Mouse (Mus musculus): ENCODE data around the gene Golga4. TPM values are rescaled to one million over a fixed set of nuclear protein-coding genes. Genes with fewer than 3 reads are reported as not detected.

Golga4 gene
- total RNA-seq, 2 experiments from 2014 or later, result 21.8 to 42.6 TPM

DNA sequence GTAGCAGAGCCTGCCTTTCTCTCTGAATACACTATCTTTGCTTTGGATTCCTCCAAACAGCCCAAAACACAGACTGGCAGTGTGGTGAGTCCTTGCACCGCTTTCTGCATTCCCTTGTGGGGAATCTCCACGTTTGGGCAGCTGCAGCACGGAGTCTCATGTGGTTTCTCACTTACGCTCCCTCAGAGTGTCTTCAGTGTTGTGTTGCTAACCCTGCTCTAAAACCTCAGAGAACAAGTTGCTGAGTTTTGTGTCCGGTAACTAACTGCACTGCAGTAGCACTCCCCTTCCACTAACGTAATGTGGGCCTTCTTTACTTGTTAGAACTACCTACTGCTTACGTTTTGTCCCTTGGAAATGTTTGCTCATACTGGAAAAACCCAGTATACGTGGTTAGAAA lies 13.0 kb downstream of the Golga4 start:
- ATAC-seq (replicated peaks; ENCODE audit: low FRiP score, poor library complexity, severe bottlenecking), result no peak

DNA sequence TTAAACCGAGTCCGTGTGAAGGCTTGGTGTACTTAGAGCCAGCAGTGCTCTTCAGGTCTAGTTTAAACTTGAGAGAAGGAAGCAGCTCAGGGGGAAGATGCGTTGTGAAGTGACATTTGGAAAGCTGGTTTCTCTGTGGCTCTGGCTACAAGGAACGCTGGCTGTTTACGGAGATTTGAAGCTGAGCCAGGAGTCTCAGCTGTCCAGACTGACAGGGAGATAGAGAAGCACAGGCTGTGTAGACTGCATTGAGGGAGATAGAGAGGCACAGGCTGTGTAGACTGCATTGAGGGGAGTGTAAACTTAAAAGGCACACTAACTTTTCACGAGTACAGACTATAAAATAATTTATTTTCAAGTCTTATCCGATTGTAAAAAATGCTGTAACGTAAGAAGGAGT lies 13.9 kb downstream of the Golga4 start:
- ATAC-seq (replicated peaks; ENCODE audit: low FRiP score, poor library complexity, severe bottlenecking), result no peak

DNA sequence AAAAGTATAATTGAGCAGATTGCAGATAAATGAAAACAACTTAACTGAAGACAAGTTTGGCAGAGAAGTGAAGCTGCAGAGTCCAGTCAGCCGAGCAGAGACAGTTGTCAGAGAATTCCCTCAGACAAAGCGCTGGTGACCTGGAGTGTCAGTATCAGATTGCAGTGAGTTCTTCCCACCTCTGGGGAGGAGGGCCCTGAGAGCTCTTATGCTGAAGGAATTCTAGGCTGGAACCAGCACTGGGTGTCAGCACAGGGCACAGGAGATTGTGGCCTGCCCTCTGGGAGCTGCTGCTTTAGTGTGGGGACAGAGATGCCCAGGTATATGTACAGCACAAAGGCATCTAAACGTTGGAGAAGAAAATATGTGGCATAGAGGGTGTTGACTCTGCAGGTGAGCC lies 14.8 kb downstream of the Golga4 start:
- ATAC-seq (replicated peaks; ENCODE audit: low FRiP score, poor library complexity, severe bottlenecking), result no peak

DNA sequence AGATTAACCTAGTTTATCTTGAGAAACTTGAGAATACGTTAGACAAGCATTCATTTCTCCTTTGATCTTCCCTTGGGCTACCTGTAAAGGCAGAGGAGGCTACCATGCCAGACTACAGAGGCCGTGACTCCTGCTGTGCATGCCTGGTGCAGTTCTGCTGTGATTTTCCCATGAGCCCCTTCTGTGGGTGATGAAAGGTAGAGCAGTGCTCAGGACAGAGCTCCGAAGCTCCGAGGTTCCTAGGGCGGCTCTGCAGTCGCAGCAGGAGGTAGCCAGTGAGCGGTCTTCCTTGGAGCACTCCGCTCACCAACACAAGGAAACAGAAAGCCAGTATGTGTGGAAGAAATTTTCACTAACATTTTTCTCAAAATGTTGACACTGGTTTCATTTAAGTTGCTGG lies 15.6 kb downstream of the Golga4 start:
- no peak for ATAC-seq (replicated peaks; ENCODE audit: low FRiP score, poor library complexity, severe bottlenecking)

DNA sequence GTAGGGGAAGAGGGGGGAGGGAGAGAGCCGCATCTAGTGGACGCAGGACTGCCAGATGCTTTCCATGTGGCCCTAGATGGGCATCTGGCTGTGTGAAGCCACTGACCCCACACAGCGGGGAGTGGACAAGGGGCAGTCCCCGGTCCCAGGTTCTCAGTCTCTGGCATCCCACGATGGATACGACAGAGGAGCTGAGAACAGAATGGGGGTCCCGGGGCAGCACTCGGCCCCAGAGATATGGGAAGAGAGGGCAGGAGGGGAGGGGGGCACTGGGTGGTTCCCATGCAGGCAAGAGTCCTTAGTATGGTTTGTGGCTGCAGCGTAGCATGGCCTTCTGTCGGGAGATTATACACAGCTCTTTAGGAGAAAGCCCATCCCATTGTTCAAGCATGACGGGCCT lies 17.7 kb downstream of the Golga4 start:
- no peak for ATAC-seq (replicated peaks; ENCODE audit: low FRiP score, poor library complexity, severe bottlenecking)

DNA sequence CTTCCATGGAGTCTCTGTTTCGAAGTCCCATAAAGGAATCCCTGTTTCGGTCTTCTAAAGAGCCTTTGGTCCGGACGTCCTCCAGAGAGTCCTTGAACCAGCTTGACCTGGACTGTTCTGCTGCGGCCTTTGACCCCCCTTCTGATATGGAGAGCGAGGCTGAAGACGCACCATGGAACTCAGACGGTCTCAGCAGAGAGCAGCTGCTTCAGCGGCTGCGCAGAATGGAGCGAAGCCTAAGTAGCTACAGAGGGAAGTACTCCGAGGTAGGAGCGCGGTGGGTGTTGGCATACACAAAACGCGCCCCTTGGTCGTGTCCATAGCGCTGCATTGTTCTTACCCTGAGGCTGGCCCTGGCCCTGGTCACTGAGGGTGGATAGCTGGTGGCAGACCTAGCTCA lies 21.0 kb downstream of the Golga4 start:
- no peak for ATAC-seq (replicated peaks; ENCODE audit: low FRiP score, poor library complexity, severe bottlenecking)

DNA sequence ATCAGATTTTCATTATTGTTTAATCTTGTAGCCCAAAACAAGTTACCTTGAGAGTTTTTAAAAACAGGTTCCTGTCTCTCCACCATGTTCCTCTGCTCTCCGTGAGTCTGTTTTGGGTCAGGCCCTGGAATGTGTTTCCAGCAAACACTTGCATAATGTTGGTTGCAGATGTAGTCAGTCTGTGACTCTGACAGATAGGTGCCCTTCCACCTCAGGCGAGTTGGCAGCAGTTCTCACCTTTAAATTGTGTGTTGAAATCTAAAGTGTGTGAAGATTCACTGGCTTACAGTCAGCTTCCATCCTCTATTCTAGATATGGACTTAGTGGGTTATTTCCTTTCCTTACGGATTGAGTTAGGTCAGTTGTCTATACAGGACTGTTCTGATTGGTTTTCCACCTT lies 23.7 kb downstream of the Golga4 start:
- no peak for ATAC-seq (replicated peaks; ENCODE audit: low FRiP score, poor library complexity, severe bottlenecking)

DNA sequence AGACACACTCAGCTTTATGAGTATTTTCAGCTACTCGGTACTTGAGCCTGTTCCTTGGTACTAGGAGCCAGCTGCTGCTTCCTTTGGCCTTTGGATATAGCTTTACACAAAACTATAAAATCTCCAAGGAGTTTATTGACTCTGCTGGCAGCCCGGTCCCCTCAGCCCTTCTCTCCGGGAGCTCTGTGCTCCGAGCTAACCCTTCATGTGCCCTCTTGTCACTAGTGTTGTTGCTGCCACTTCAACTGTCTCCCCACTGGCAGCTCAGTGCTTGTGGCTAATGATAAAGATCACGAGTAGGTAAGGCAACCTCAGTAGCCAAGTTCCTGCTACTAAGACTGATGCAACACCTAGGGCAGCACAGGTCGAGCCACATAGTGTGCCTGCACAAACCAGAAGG lies 24.6 kb downstream of the Golga4 start:
- ATAC-seq (replicated peaks; ENCODE audit: low FRiP score, poor library complexity, severe bottlenecking), result no peak

DNA sequence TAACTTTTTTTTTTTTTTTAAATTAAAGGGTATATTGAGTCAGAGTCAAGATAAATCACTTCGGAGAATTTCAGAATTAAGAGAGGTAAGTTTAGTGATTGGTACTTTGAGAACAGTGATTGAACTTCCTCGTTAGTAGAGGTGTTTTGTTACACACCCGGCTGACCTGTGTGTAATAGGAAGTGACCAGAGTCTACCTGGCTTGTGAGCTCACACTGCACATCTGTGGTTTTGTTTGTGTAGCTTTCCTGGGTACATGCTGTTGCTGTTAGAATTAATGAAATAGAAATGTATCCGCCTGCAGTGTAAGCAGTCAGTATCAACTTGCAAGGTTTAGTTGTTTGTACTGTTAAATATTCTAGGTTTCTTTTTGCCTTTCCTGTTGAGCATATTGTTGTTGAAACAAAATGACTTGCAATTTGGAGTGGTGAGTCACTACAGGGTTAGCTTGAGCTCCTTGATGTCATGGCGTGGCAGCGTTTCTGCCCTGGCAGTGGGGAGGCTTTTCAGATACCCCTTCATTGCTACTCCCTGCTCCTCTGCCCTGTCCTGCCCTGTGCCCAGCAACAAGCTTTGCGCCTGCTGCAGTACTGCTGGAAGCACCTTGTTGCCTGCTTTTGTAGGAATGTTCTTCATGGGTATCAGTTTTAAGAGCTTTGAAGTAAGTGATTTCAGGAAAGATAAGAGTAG lies 26.6 kb downstream of the Golga4 start:
- ATAC-seq (replicated peaks; ENCODE audit: low FRiP score, poor library complexity, severe bottlenecking), result no peak

DNA sequence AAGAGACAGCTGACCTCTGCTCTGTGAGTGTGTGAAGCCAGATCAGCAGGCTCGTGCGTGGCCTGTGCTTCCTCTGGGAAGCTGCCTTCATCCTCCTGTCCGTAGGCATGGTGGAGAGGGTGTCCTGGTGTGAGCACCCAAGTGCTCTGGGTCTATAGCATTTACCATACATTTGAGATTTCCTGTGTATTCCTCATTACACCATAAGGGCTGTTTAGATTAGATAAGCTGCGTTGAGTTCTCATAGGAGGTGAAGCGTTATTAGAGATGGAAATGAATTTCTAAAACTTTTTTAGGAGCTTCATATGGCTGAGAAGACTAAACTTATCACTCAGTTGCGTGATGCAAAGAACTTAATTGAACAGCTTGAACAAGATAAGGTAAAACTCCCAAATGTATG lies 30.9 kb downstream of the Golga4 start:
- ATAC-seq (replicated peaks; ENCODE audit: low FRiP score, poor library complexity, severe bottlenecking), result no peak

DNA sequence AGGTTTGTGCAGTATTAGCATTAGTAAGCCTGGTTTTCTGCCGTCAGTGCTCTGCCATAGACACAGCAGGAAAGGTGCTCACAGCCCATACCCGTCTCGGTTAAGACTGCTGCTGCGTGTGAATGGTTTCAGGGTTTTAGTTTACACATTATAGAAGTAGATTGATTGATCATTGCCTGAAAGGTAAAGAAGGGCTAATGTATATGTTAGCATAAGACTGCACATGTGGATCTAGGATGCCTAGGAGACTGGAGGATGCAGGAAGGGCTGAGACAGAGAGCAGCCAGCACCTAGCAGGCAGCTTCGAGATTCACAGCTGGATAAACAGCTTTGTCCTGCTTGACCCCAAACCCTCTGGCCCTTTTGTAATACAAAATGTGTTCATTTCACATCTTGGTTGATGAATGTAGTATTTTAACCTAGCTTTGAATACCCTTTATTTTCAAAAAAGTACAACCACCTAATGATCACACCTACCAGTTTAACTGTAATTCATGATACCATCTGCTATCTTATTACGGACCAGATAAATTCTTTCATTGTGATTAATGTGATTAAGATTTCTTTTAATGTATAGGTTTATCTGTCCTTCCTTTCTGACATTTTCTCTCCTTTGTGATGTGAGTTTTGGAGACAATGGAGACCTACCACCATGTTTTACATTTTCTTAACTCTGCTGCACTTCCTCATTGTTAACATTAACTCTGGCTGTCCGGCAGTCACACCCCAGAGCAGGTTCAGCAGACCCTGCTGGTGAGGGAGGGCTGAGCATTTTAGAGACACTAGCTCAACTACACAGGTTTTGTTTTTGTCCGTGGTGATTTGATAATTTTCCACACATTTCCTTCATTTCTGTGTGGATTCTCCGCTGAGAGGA lies 31.6 kb downstream of the Golga4 start:
- ATAC-seq (replicated peaks; ENCODE audit: low FRiP score, poor library complexity, severe bottlenecking), result no peak

DNA sequence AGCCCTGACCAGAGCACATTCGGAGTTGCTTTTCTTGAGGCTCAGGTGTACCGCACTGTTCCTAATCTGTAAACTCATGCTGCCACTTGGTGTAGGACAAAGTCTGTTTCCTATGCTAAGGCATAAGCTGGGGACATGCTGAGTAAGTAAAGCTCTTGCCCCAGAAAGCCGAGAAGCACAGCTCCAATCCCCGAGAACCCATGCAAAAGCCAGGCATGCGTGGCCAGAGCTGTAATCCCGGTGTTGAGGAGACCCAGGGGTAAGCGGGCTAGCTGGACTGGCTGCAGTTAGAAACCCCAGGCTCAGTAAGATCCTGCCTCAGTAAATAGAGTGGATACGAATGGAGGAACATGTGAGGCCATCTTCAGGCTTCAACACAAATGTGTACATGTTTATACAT lies 35.8 kb downstream of the Golga4 start:
- no peak for ATAC-seq (replicated peaks; ENCODE audit: low FRiP score, poor library complexity, severe bottlenecking)

DNA sequence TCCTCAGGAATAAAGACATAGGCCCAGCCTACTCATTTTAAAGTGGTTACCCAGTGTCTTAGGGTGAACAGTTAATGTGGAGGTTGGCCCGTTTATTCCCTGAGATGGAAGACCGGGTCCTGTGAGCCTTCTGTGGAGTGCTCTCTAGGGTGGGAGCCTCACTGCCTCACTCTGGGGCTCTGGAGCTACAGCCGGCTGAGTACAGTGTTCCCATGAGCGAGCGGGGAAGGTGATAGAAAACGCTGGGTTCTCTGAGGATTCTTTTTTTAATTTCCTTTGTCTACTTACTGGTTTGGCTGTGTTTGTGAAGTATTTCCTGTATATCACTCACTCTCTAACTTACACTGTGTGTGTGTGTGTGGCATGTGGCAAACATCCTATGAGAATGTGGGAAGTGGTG lies 39.1 kb downstream of the Golga4 start:
- ATAC-seq (replicated peaks; ENCODE audit: low FRiP score, poor library complexity, severe bottlenecking), result no peak

DNA sequence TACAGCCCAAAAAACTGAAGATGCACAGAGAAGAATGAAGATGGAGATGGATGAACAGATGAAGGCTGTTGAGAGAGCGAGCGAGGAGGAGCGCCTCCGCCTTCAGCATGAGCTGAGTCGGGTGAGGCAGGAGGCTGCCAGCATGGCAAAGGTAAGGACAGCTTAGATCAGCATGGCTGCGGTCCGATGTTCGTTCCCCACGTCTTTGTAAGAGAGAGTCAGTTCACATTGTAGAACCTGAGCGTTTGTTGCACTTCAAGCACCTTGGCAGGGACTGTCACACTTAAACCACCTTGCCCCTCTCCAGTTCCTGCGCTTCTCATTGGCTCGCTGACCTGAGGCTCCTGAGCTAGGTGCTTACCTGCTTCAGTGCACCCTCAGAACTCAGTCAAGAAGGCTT lies 42.6 kb downstream of the Golga4 start:
- no peak for ATAC-seq (replicated peaks; ENCODE audit: low FRiP score, poor library complexity, severe bottlenecking)

DNA sequence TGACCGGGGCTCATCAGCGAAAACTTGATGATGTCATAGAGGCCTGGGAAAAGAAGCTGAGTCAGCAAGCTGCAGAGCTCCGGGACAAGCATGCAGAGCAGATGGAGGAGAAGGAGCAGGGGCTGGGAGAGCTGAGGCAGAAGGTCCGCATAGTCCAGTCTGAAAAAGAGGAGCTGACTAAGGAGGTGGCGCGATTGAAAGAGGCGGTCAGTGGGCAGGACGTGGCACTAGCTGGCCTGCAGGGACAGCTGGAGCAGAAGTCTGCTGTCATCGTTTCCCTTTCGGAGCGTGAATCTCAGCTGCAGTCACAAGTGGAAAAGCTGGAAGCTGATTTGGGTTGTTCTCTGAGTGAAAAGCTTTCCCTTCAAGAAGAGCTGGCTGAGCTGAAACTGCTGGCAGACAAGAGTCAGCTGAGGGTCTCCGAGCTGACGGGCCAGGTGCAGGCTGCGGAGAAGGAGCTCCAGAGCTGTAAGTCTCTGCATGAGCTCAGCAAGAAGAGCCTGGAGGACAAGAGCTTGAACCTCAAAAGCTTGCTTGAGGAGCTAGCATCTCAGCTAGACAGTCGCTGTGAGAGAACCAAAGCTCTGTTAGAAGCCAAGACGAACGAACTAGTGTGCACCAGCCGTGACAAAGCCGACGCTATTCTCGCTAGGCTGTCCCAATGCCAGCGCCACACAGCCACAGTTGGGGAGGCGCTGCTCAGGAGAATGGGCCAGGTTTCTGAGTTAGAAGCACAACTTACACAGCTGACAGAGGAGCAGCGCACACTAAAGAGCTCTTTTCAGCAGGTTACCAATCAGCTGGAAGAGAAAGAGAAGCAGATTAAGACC lies 51.1 kb downstream of the Golga4 start:
- ATAC-seq (replicated peaks; ENCODE audit: low FRiP score, poor library complexity, severe bottlenecking), result peak; percentile 34; the same call in 1 of the 2 replicates

DNA sequence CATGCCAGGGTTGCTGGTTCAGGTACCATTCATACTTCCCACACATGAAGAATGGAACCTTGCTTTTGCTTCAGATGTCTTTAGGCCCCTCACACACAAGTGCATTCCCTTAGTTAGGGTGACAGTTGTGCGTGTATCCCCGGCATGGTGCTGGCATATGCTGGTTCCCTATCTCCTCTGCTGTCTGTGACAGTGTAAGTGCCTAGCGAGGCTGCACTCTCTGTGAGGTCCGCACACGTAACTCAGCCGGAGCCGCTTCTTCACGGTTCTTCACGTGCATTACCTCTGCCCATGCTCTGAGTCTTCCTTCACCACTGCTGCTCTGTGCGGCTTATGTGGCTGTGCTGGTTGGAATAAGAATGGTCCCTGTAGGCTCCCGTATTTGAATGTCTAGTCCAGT lies 57.3 kb downstream of the Golga4 start:
- ATAC-seq (replicated peaks; ENCODE audit: low FRiP score, poor library complexity, severe bottlenecking), result no peak

DNA sequence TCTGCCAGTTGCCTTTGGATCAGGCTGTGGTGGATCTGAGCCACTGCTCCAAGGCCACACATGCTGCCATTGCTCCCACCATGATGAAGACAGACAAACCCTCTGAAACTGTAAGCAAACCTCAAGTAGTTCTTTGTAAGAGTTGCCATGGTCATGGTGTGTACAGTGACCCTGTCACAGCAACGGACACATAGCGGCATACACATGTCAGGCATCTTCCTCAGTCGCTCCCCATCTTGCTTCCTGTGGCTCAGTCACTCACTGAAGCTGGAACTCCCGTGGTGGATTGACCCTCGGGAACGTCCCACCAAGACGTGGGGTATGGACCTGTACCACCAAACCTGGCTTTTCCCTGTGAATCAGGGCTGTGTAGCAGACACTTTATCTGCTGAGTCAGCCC lies 57.8 kb downstream of the Golga4 start:
- no peak for ATAC-seq (replicated peaks; ENCODE audit: low FRiP score, poor library complexity, severe bottlenecking)

DNA sequence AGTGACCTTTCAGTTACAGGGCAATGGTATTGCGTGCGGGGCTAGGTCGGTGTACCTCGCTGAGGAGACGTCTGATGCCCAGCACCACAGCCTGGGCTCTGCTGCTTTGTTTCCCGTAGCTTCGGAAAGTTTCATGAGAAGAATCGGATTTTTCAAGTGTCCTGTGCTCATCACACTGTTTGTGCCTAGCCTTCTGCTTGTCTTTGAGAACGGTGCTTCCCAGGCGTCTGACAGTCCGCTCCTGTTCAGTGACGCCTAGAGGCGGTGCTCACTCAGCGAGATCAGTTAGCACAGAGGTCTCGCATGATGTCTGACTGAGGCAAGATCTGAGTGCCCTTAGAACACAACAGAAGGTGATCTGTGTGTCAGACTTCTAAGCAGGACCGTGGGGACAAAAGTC lies 58.6 kb downstream of the Golga4 start:
- ATAC-seq (replicated peaks; ENCODE audit: low FRiP score, poor library complexity, severe bottlenecking), result no peak

DNA sequence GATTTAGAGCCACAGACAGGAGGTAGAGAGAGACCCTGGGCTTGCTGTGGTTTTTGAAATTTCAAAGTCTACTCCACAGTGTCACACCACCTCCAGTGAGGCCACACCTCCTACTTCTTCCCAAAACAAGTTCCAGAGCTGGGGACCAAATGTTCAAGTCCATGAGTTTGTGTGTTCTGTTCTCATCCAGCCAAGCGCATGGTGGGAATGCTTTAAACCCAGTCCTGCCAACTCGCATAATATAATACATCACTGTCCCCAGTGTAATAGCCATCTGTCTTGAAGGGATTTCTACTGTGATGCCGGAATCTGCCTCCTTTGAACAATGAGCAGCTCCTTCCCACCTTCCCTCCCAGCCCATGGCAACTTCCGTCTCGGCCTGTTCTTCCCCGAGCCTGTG lies 63.3 kb downstream of the Golga4 start:
- ATAC-seq (replicated peaks; ENCODE audit: low FRiP score, poor library complexity, severe bottlenecking), result no peak

DNA sequence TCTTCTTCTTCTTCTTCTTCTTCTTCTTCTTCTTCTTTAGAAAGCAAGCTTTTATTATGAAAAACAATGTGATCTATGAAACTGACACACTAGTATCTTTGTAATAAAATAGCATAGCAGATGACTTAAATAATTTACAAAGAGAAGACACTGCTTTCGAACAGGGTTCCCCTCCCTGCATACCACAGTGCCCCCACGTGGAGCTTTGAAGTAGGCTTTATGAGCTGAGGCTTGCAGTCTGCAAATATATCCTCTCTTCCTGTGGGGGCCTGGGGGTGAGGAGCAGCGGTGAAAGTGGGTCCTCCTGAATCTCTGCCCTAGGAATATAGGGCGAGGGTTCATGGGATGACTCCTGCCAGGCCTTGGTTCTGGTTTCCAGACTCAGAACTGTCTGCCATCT lies 64.8 kb downstream of the Golga4 start:
- no peak for ATAC-seq (replicated peaks; ENCODE audit: low FRiP score, poor library complexity, severe bottlenecking)

DNA sequence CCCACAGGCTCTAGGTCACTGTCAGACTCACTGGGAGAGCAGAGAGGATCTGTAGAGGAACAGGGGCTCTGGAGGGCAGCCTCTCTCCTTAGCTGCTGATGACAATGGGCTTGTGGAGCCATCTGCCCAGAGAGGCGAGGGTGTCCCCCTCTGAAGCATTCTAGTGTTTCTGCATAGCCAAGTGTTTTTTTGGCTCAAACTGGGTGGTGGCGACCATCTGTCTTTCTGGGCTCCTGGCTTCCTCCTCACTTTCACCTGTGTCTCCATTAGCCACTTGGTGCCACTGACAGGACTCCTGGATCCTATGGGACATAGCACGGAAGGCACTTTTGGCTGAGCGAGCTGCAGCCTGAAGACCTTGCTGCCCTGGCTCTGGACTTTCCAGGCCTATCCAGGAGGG lies 65.6 kb downstream of the Golga4 start:
- ATAC-seq (replicated peaks; ENCODE audit: low FRiP score, poor library complexity, severe bottlenecking), result no peak

Data from erythroid progenitor cell, adult 5-6 weeks (primary cell).